Mouse (Mus musculus) intestine, postnatal 0 days (tissue): ENCODE measurements around the gene Col15a1. TPM values are rescaled to one million over a fixed set of nuclear protein-coding genes. Genes with fewer than 3 reads are reported as not detected.

Source experiments
- ATAC-seq: fragments of 200-750 bp; cut with Nextera tagmentation; 2 replicates; pipeline ENCODE4 v1.8.0; 2017; ENCODE audit warnings: mild to moderate bottlenecking, moderate TSS enrichment, moderate library complexity
- H3K27ac ChIP-seq: fragments of 300-500 bp; sonication (generic); 2 replicates; pipeline ENCODE4 v1.5.1; 2014; ENCODE audit warnings: mild to moderate bottlenecking, low read depth, low read length, moderate library complexity
- H3K27me3 ChIP-seq: fragments of 300-500 bp; sonication (generic); replicated peaks from 2 replicates; pipeline ENCODE4 v1.6.1; 2014; ENCODE audit warnings: low read length, mixed read lengths; ENCODE audit not compliant: control insufficient read depth, insufficient read depth
- H3K36me3 ChIP-seq: fragments of 300-500 bp; sonication (generic); 2 replicates; pipeline ENCODE4 v1.6.1; 2014; ENCODE audit warnings: mild to moderate bottlenecking, moderate library complexity; ENCODE audit not compliant: control insufficient read depth, insufficient read depth
- H3K4me1 ChIP-seq: fragments of 300-500 bp; sonication (generic); replicated peaks from 2 replicates; pipeline ENCODE4 v1.6.1; 2014; ENCODE audit warnings: antibody characterized with exemption, low read length, mixed read lengths; ENCODE audit not compliant: control insufficient read depth, insufficient read depth
- H3K4me2 ChIP-seq: fragments of 300-500 bp; sonication (generic); replicated peaks from 2 replicates; pipeline ENCODE4 v1.6.1; 2014; ENCODE audit warnings: low read depth, mild to moderate bottlenecking, moderate library complexity
- H3K4me3 ChIP-seq: fragments of 300-500 bp; sonication (generic); 2 replicates; pipeline ENCODE4 v1.5.1; 2014; ENCODE audit warnings: low read depth, low read length
- H3K9ac ChIP-seq: fragments of 300-500 bp; sonication (generic); 2 replicates; pipeline ENCODE4 v1.6.1; 2014; ENCODE audit warnings: mild to moderate bottlenecking, low read depth, low read length
- H3K9me3 ChIP-seq: fragments of 300-500 bp; sonication (generic); 2 replicates; pipeline ENCODE4 v1.6.1; 2016; ENCODE audit warnings: mixed run types; ENCODE audit not compliant: control insufficient read depth
- CTCF ChIP-seq: sonication (generic); IDR thresholded peaks from 2 replicates; pipeline ENCODE4 v1.5.1; 2016; ENCODE audit warnings: low read depth, mild to moderate bottlenecking, control low read depth, antibody characterized with exemption, moderate library complexity
- WGBS: fragments of 180-500 bp; shearing (Covaris S2); extraction: QIAGEN DNeasy Blood & Tissue Kit; methylation state at CpG from one replicate; pipeline ENCODE4 v1.1.7; 2014; 5-methylcytosine and 5-hydroxymethylcytosine counted together
- polyA plus RNA-seq: library from polyadenylated mRNA; unstranded; fragments of >200 nt; fragmentation: Nextera tagmentation; extraction: Ambion mirVana; gene quantifications from 2 replicates; pipeline ENCODE4 v1.2.1, GENCODE M21; 2015

The Col15a1 gene
- polyA plus RNA-seq, 1 experiment from 2014 or later = 13.1 TPM

DNA sequence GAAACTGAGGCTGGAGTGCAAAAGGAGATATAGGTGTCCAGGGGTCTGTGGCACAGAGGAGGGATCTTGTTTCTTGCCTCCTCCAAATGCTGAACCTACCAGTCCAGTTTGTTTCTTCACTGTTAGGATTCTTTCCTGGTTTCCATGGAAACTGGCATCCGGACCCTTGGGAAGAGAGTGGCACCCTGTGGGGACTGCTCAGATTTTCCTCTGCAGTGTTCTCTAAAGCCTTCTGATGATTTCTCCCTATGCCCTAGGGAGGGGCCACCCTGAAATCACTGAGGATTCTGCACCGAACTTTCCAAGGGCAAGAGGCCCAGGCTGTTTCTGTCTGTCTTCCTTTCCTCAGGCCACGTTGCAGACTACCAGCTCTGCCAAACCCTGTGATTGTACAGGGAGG is 27.4 kb downstream of the Col15a1 start:
- H3K9ac ChIP-seq = no peak overlapping the region
- no peak overlapping the region for H3K27ac ChIP-seq
- TF ChIP-seq CTCF = no peak
- H3K9me3 ChIP-seq = no peaks in the 10 kb centered on the region
- peak; percentile 22; the same call in 1 of the 2 replicates for ATAC-seq
- 52% methylated on average over 3 of the region's 3 CpGs for WGBS
- no peak overlapping the region for H3K4me2 ChIP-seq
- H3K4me1 ChIP-seq = no peaks in the 10 kb centered on the region; the same call in 1 of the 2 replicates
- H3K4me3 ChIP-seq = no peak overlapping the region
- H3K27me3 ChIP-seq = no peaks in the 10 kb centered on the region
- no peaks in the 10 kb centered on the region for H3K36me3 ChIP-seq

DNA sequence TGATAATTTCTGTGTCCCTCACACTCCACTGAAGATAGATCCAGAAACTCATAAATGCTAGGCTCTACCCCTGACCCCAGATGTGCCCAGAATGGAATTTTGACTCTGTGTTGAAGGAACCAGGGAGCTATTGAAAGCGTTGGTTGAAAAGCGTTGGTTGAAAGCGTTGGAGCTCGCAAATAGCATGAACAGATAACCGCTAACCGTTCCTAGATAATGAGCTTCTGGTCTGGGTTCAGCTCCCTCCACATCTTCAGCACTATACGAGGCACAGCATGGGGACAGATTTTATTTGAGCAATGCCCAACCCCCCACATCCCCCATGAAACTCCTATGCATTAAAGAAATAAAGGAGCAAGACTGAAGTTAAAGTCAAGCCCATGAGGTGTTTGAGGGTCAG is 28.1 kb downstream of the Col15a1 start:
- Histone ChIP-seq H3K27me3 (no peaks in the 10 kb centered on the region), H3K36me3 (no peaks in the 10 kb centered on the region), H3K4me2 (no peak overlapping the region), H3K4me3 (no peak overlapping the region), H3K9me3 (no peaks in the 10 kb centered on the region), H3K9ac (no peak overlapping the region), H3K4me1 (no peaks in the 10 kb centered on the region; the same call in 1 of the 2 replicates), H3K27ac (no peak overlapping the region)
- WGBS = 80% methylated on average over 7 of the region's 7 CpGs
- no peak for ATAC-seq
- no peak for TF ChIP-seq CTCF

DNA sequence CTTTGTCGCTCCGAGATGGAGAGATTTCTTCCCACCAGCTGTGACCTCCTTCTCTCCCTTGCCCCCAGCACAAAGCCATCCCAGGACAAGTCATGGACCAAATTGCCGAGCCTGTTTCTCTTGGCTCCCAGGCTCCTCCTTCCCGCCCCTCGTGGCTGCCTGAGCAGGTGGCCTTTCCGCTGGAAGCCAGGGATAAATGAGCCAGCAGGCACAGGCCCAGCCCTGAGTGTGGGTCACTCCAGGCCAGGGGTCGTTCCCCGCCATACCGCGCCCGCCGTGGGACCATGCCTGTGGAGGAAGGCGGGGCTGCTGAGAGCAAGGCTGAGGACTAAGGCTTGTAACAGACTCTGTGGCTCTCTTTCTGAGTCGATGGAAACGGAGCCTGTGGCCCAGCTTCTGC is 29.3 kb downstream of the Col15a1 start:
- H3K4me2 ChIP-seq = no peak overlapping the region
- no peaks in the 10 kb centered on the region; the same call in 1 of the 2 replicates for H3K4me1 ChIP-seq
- no peak overlapping the region for H3K9ac ChIP-seq
- H3K27ac ChIP-seq = no peak overlapping the region
- no peaks in the 10 kb centered on the region for H3K27me3 ChIP-seq
- no peaks in the 10 kb centered on the region for H3K9me3 ChIP-seq
- ATAC-seq = no peak
- 43% methylated on average over 15 of the region's 15 CpGs for WGBS
- TF ChIP-seq CTCF = no peak
- H3K36me3 ChIP-seq = no peaks in the 10 kb centered on the region
- no peak overlapping the region for H3K4me3 ChIP-seq

DNA sequence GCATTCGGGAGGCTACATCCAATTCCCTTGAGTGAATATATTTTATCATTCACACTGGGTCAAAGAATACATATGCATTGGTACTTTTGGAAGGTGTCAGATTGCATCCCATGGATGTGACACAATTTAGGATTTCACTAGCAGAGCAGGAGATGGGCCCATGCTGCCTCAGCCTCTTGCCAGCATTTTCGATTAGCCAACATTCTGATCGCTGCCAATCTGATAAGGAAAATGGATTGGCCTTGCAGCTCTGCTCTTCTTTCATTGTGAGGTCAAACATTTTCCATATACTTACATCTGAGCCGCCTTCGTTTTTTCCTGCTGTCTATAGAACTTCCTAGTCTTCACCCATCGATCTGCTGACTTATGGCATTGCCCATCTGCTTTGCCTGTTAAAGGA is 31.2 kb downstream of the Col15a1 start:
- Histone ChIP-seq H3K4me1 (no peaks in the 10 kb centered on the region; the same call in 1 of the 2 replicates), H3K4me2 (no peak overlapping the region), H3K9me3 (no peaks in the 10 kb centered on the region), H3K36me3 (no peaks in the 10 kb centered on the region), H3K4me3 (no peak overlapping the region), H3K9ac (no peak overlapping the region), H3K27ac (no peak overlapping the region), H3K27me3 (no peaks in the 10 kb centered on the region)
- 81% methylated on average over 6 of the region's 6 CpGs for WGBS
- ATAC-seq = no peak
- no peak for TF ChIP-seq CTCF

DNA sequence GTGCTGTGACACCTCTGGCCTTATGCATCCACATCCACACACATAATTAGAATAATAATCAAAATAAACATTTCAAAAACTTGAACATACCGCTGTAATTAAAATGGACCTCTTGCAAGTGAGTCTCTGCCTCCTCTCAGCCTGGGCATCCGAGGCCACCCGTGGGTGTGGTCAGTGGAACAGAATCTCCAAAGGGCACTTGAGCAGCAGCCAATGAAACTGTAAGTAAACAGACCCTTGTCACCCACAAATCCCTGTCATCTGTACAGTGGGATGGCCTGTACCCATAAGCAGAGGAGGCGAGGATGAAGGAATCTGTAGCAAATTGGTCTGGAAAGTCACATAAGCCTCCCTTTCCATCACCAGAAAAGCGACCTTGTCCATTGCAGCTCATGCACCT is 32.9 kb downstream of the Col15a1 start:
- no peak overlapping the region for H3K27ac ChIP-seq
- H3K4me3 ChIP-seq = no peak overlapping the region
- no peaks in the 10 kb centered on the region; the same call in 1 of the 2 replicates for H3K4me1 ChIP-seq
- no peaks in the 10 kb centered on the region for H3K27me3 ChIP-seq
- ATAC-seq = no peak
- H3K4me2 ChIP-seq = no peak overlapping the region
- no peaks in the 10 kb centered on the region for H3K9me3 ChIP-seq
- no peak overlapping the region for H3K9ac ChIP-seq
- no peak for TF ChIP-seq CTCF
- WGBS = 58% methylated on average over 5 of the region's 5 CpGs
- H3K36me3 ChIP-seq = no peaks in the 10 kb centered on the region

DNA sequence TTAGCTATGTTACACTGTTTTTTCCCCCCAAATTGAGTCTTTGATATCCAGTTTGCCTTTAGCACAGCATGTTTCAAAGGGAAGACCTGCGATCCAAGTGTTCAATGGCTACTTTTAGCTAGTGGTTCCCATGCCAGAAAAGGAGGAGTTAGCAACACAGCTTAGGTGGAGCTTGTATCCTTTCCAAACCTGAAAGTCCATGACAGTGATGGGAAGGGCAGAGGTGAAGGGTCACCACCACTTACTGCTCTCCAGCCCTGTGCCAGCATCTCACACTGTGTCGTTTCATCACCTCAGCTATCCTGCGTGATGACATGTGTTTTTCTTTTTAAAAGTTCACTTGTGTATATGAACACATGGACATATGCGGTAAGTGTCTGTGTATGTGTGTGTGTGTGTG is 34.2 kb downstream of the Col15a1 start:
- Histone ChIP-seq H3K9me3 (no peaks in the 10 kb centered on the region), H3K27ac (no peak overlapping the region), H3K4me2 (no peak overlapping the region), H3K36me3 (no peaks in the 10 kb centered on the region), H3K9ac (no peak overlapping the region), H3K4me1 (no peaks in the 10 kb centered on the region; the same call in 1 of the 2 replicates), H3K4me3 (no peak overlapping the region), H3K27me3 (no peaks in the 10 kb centered on the region)
- no peak for TF ChIP-seq CTCF
- 72% methylated on average over 4 of the region's 4 CpGs for WGBS
- ATAC-seq = no peak

DNA sequence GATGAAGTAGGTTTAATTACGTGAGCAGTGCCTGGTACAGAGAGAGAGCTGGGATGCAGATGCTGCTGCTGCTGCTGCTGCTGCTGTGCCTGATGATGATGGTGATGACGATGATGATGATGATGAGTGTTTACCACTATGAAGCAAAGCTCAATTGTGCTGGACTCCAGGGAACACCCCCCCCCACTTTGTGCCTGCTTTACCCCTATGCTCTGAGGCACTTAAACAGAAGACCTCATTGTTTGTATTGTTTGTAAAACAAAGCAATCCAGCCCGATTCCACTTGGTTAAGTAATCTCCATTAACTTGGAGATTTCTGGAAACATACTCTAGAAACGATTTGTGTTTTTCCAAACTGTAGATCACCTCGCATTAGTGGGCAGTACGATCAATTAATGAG is 36.7 kb downstream of the Col15a1 start:
- Histone ChIP-seq H3K4me3 (no peak overlapping the region), H3K4me2 (no peak overlapping the region), H3K36me3 (no peaks in the 10 kb centered on the region), H3K27me3 (no peaks in the 10 kb centered on the region), H3K4me1 (no peaks in the 10 kb centered on the region; the same call in 1 of the 2 replicates), H3K9me3 (no peaks in the 10 kb centered on the region), H3K9ac (no peak overlapping the region), H3K27ac (no peak overlapping the region)
- no peak for TF ChIP-seq CTCF
- 64% methylated on average over 6 of the region's 6 CpGs for WGBS
- ATAC-seq = no peak
